Comparison of ENCODE assay signal across 21 mouse cellular contexts in the genomic region with DNA sequence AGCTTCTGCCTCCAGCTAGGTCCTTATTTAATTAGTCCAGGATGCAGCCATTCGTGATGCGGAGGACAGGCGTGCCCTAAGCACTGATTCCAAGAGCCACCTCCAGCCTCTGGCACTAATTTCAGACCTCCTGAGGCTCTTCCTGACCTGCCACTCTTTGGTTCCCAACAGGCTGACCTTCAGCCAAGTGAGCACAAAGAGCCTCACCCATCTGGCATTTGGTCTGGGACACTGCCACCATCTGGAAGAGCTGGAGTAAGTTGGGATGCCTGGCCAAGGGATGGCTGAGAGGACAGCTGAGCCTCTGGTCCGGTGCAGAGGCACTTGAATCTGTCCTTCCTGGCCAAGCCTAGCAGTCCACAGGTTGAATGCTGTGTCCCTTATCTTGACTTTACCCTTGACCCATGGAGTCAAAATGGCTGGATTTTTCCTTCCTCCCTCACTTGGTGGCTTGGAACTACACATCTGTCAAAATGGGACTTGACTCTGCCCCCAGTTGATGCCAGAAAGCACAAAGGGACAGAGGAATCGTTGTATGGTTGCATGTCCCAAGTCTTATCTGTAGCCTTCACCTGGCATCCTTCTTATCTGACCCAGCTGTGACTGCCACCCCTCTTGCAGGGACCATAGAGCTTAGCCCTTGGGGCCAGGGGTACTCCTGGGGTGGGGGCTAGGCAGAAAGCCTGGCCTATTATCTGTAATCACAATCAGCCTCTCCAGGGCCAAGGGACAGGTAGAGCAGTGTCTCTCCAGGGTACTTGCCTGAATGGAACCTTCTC. TPM values are rescaled to one million over a fixed set of nuclear protein-coding genes. Genes with fewer than 3 reads are reported as not detected.
A peak's percentile ranks its signal among the peaks of the same experiment; 100 is the strongest.
DNase-seq lines count a peak whose midpoint lies in the region; ATAC-seq and TF ChIP-seq lines count a peak whose summit lies in the region.
"Had no signal": no experiment of that assay in that cellular context is flagged by ENCODE, and none has a peak within 500 bp of the region (broad histone marks: within the 10 kb centered on the region; RNA-seq: fewer than 3 reads in every experiment).

No protein-coding gene starts in this region.

- no peaks in the 10 kb centered on the region for H3K36me3 ChIP-seq in hindbrain, postnatal 0 days (ENCODE audit: insufficient read depth, low read length)
- H3K36me3 ChIP-seq in hindbrain, embryonic 11.5 days (ENCODE audit: control insufficient read depth, insufficient read depth, low read length): no peaks in the 10 kb centered on the region
- H3K36me3 ChIP-seq in liver, embryonic 16.5 days (ENCODE audit: control insufficient read depth, insufficient read depth): no peaks in the 10 kb centered on the region
- H3K36me3 ChIP-seq in forebrain, embryonic 14.5 days (ENCODE audit: control insufficient read depth, insufficient read depth, low read length): no peaks in the 10 kb centered on the region
- H3K36me3 ChIP-seq: embryonic facial prominence, embryonic 15.5 days; heart, embryonic 15.5 days; neural tube, embryonic 13.5 days had no signal

- 46% methylated on average over 5 of the region's 5 CpGs for WGBS in hindbrain, postnatal 0 days
- WGBS in hindbrain, embryonic 11.5 days: 65% methylated on average over 5 of the region's 5 CpGs
- 46% methylated on average over 5 of the region's 5 CpGs for WGBS in liver, embryonic 16.5 days (ENCODE audit: insufficient replicate concordance)
- 39% methylated on average over 5 of the region's 5 CpGs for WGBS in forebrain, embryonic 14.5 days

- no peak overlapping the region for H3K4me2 ChIP-seq in hindbrain, postnatal 0 days (ENCODE audit: low read depth, low read length)
- no peak overlapping the region for H3K4me2 ChIP-seq in hindbrain, embryonic 11.5 days (replicated peaks; ENCODE audit: low read depth, low read length)
- H3K4me2 ChIP-seq in liver, embryonic 16.5 days (ENCODE audit: low read depth, low read length): no peak overlapping the region
- H3K4me2 ChIP-seq in forebrain, embryonic 14.5 days (ENCODE audit: low read length): no peak overlapping the region
- H3K4me2 ChIP-seq: embryonic facial prominence, embryonic 15.5 days; heart, embryonic 15.5 days; midbrain, embryonic 11.5 days; neural tube, embryonic 13.5 days had no signal

- no peaks in the 10 kb centered on the region for H3K27me3 ChIP-seq in hindbrain, postnatal 0 days (ENCODE audit: insufficient read depth, low read length)
- no peaks in the 10 kb centered on the region for H3K27me3 ChIP-seq in hindbrain, embryonic 11.5 days (ENCODE audit: control insufficient read depth, insufficient read depth, low read length)
- no peaks in the 10 kb centered on the region; the same call in none of the 2 replicates for H3K27me3 ChIP-seq in liver, embryonic 16.5 days (ENCODE audit: control insufficient read depth, insufficient read depth, low read depth, low read length)
- no peaks in the 10 kb centered on the region for H3K27me3 ChIP-seq in forebrain, embryonic 14.5 days (replicated peaks; ENCODE audit: control insufficient read depth, insufficient read depth, low read length)
- H3K27me3 ChIP-seq: neural tube, embryonic 13.5 days had no signal

- no peaks in the 10 kb centered on the region for H3K4me1 ChIP-seq in hindbrain, postnatal 0 days (ENCODE audit: insufficient read depth, low read length)
- H3K4me1 ChIP-seq in hindbrain, embryonic 11.5 days (replicated peaks; ENCODE audit: control insufficient read depth, insufficient read depth, low read length): no peaks in the 10 kb centered on the region
- peaks cover 5% of the 10 kb centered on the region for H3K4me1 ChIP-seq in liver, embryonic 16.5 days (ENCODE audit: control insufficient read depth, low read depth, low read length)
- no peaks in the 10 kb centered on the region for H3K4me1 ChIP-seq in forebrain, embryonic 14.5 days (ENCODE audit: control insufficient read depth, insufficient read depth, low read length)
- H3K4me1 ChIP-seq: embryonic facial prominence, embryonic 15.5 days; heart, embryonic 15.5 days; neural tube, embryonic 13.5 days had no signal

- no peak overlapping the region for H3K4me3 ChIP-seq in hindbrain, postnatal 0 days (ENCODE audit: low read length)
- no peak overlapping the region for H3K4me3 ChIP-seq in hindbrain, embryonic 11.5 days (ENCODE audit: low read depth, low read length)
- no peak overlapping the region for H3K4me3 ChIP-seq in liver, embryonic 16.5 days (ENCODE audit: low read depth, low read length)
- H3K4me3 ChIP-seq in forebrain, embryonic 14.5 days (ENCODE audit: low read depth, low read length): no peak overlapping the region
- H3K4me3 ChIP-seq: embryonic facial prominence, embryonic 15.5 days; heart, embryonic 15.5 days; left cerebral cortex, adult 2 months; neural tube, embryonic 13.5 days had no signal

- H3K9me3 ChIP-seq in hindbrain, postnatal 0 days (ENCODE audit: low read length): no peaks in the 10 kb centered on the region
- no peaks in the 10 kb centered on the region for H3K9me3 ChIP-seq in hindbrain, embryonic 11.5 days (ENCODE audit: control insufficient read depth, low read length)
- H3K9me3 ChIP-seq in liver, embryonic 16.5 days (replicated peaks; ENCODE audit: control insufficient read depth, low read length): no peaks in the 10 kb centered on the region
- H3K9me3 ChIP-seq in forebrain, embryonic 14.5 days (replicated peaks; ENCODE audit: control insufficient read depth, low read length): no peaks in the 10 kb centered on the region
- H3K9me3 ChIP-seq: embryonic facial prominence, embryonic 15.5 days; heart, embryonic 15.5 days; neural tube, embryonic 13.5 days had no signal

- TF ChIP-seq CTCF in hindbrain, postnatal 0 days (IDR thresholded peaks at IDR 0.05; ENCODE audit: low read depth): peak; percentile 26; the same call in 1 of the 2 replicates

- peak; percentile 65 for ATAC-seq in hindbrain, postnatal 0 days
- no peak for ATAC-seq in hindbrain, embryonic 11.5 days (ENCODE audit: low FRiP score)
- ATAC-seq in liver, embryonic 16.5 days (ENCODE audit: low read depth): peak; percentile 59
- ATAC-seq in forebrain, embryonic 14.5 days: no peak
- ATAC-seq: inflammation-experienced regulatory T-cells, adult 6 months had no signal

- no peak overlapping the region for H3K27ac ChIP-seq in hindbrain, postnatal 0 days
- no peak overlapping the region for H3K27ac ChIP-seq in hindbrain, embryonic 11.5 days (ENCODE audit: low read depth, low read length)
- no peak overlapping the region for H3K27ac ChIP-seq in liver, embryonic 16.5 days (ENCODE audit: low read length)
- no peak overlapping the region for H3K27ac ChIP-seq in forebrain, embryonic 14.5 days (ENCODE audit: low read depth, low read length)
- H3K27ac ChIP-seq: embryonic facial prominence, embryonic 15.5 days; heart, embryonic 15.5 days; left cerebral cortex, adult 2 months; neural tube, embryonic 13.5 days had no signal

- no peak overlapping the region for H3K9ac ChIP-seq in hindbrain, postnatal 0 days (replicated peaks; ENCODE audit: low read length)
- no peak overlapping the region for H3K9ac ChIP-seq in hindbrain, embryonic 11.5 days (ENCODE audit: low read depth, low read length)
- H3K9ac ChIP-seq in liver, embryonic 16.5 days (ENCODE audit: low read depth, low read length): no peak overlapping the region
- no peak overlapping the region for H3K9ac ChIP-seq in forebrain, embryonic 14.5 days (ENCODE audit: low read length)
- H3K9ac ChIP-seq: embryonic facial prominence, embryonic 15.5 days; heart, embryonic 15.5 days; neural tube, embryonic 13.5 days had no signal

- DNase-seq in hindbrain, postnatal 0 days (ENCODE audit: low spot score): peak; percentile 74
- no peak for DNase-seq in hindbrain, embryonic 11.5 days (ENCODE audit: low spot score)
- DNase-seq in MN1 (ENCODE audit: low spot score): peak; percentile 20
- peak; percentile 9 for DNase-seq in brain, adult 2 months (ENCODE audit: low read depth, low spot score)
- DNase-seq in spleen, postnatal 10 days (ENCODE audit: low spot score in 2 of 2): no peak
- DNase-seq in forebrain, embryonic 14.5 days (ENCODE audit: low spot score): no peak
- DNase-seq in spleen, adult 12 weeks (ENCODE audit: low spot score): no peak
- DNase-seq: cerebellum, postnatal 36 days; gastrocnemius, postnatal 25 days; kidney, adult 2 months; kidney, postnatal 10 days; lung, adult 2 months; lung, postnatal 36 days; right cerebral cortex, postnatal 25 days had no signal

RNA-seq across cellular contexts. Expression of a gene that starts 17.2 kb away (rescaled TPM):
- 45.5 and 57.8 TPM in 2 replicates for total RNA-seq in hindbrain, postnatal 0 days (2014; rRNA removed)
- polyA plus RNA-seq in hindbrain, postnatal 0 days (2015; fragmentation: Nextera tagmentation; extraction: Ambion mirVana): 33.6 and 39.3 TPM in 2 replicates
- polyA plus RNA-seq in hindbrain, embryonic 11.5 days (2014; fragmentation: Nextera tagmentation; extraction: Ambion mirVana): 9.8 and 10.1 TPM in 2 replicates
- 2.2 and 2.5 TPM in 2 replicates for polyA plus RNA-seq in liver, embryonic 16.5 days (2015; fragmentation: Nextera tagmentation; extraction: Ambion mirVana)
- 18.0 and 26.0 TPM in 2 replicates for polyA plus RNA-seq in forebrain, embryonic 14.5 days (2014; fragmentation: Nextera tagmentation; extraction: Ambion mirVana)

Comparison
In these comparisons a context has a peak if more than half of its experiments do, and no peak if none do; other contexts are left out.
1. ATAC-seq: peak in hindbrain, postnatal 0 days (single experiment) and liver, embryonic 16.5 days (single experiment); none in hindbrain, embryonic 11.5 days (single experiment) and forebrain, embryonic 14.5 days (single experiment).
2. DNase-seq: peak in hindbrain, postnatal 0 days (single experiment), MN1 (single experiment) and brain, adult 2 months (single experiment); none in hindbrain, embryonic 11.5 days (single experiment), spleen, postnatal 10 days (0 of 2), forebrain, embryonic 14.5 days (single experiment) and spleen, adult 12 weeks (single experiment).